Mouse (Mus musculus) E14TG2a.4 (cell line): ENCODE data around the gene Gpr107.

Source experiments
- H3K27me3 ChIP-seq: 2 replicates; pipeline ENCODE4 v1.6.1; 2014; ENCODE audit warnings: low read length, control low read depth; ENCODE audit not compliant: insufficient read depth
- H3K36me3 ChIP-seq: 2 replicates; pipeline ENCODE4 v1.6.1; 2014; ENCODE audit warnings: low read length, control low read depth; ENCODE audit not compliant: insufficient read depth
- H3K4me1 ChIP-seq: replicated peaks from 2 replicates; pipeline ENCODE4 v1.6.1; 2014; ENCODE audit warnings: low read depth, low read length, control low read depth
- H3K4me3 ChIP-seq: replicated peaks from 2 replicates; pipeline ENCODE4 v1.5.1; 2014; ENCODE audit warnings: mild to moderate bottlenecking, low read length
- H3K9me3 ChIP-seq: 2 replicates; pipeline ENCODE4 v1.6.1; 2014; ENCODE audit warnings: low read length, control low read depth
- CTCF ChIP-seq: conservative IDR thresholded peaks from 2 replicates; pipeline ENCODE4 v1.5.1; 2014; ENCODE audit warnings: low read length
- NANOG ChIP-seq: IDR thresholded peaks from 2 replicates; pipeline ENCODE4 v1.6.1; 2014; ENCODE audit warnings: borderline replicate concordance, low read length, mixed read lengths
- POU5F1 ChIP-seq: IDR thresholded peaks from 2 replicates; pipeline ENCODE4 v1.6.1; 2014; ENCODE audit warnings: low read length, borderline replicate concordance

Gene Gpr107

GRCm38 (mm10) chr2:31245491-31246141 lies 93.5 kb downstream of the Gpr107 start, which contains the start of gene Ncs1:
Gene Ncs1 (plus strand): TSS chr2:31245823.
- H3K4me3 ChIP-seq, result peak within 1 kb of the TSS; percentile 82
- H3K27me3 ChIP-seq, result peaks cover 83% of the 10 kb centered on the region
- TF ChIP-seq NANOG, result no peak
- TF ChIP-seq CTCF, result no peak
- TF ChIP-seq POU5F1, result no peak

GRCm38 (mm10) chr2:31246251-31246971 lies 94.3 kb downstream of the Gpr107 start:
- Histone ChIP-seq H3K9me3 (no peaks in the 10 kb centered on the region), H3K27me3 (peaks cover 84% of the 10 kb centered on the region), H3K4me3 (peak overlapping the region; percentile 82), H3K4me1 (peaks cover 60% of the 10 kb centered on the region), H3K36me3 (no peaks in the 10 kb centered on the region)
- TF ChIP-seq POU5F1 (no peak), CTCF (no peak), NANOG (no peak)

More at GRCm38 (mm10) chr2:31245491-31246141, 93.5 kb downstream of the Gpr107 start, which contains the start of gene Ncs1:
- peaks cover 68% of the 10 kb centered on the region for H3K4me1 ChIP-seq
- H3K36me3 ChIP-seq, result no peaks in the 10 kb centered on the region
- no peaks in the 10 kb centered on the region for H3K9me3 ChIP-seq

GRCm38 (mm10) chr2:31248856-31249255 lies 96.7 kb downstream of the Gpr107 start:
- H3K27me3 ChIP-seq, result peaks cover 62% of the 10 kb centered on the region
- no peak overlapping the region for H3K4me3 ChIP-seq
- H3K4me1 ChIP-seq, result peaks cover 47% of the 10 kb centered on the region
- no peaks in the 10 kb centered on the region for H3K9me3 ChIP-seq
- H3K36me3 ChIP-seq, result no peaks in the 10 kb centered on the region
- no peak for TF ChIP-seq POU5F1
- no peak for TF ChIP-seq NANOG
- no peak for TF ChIP-seq CTCF

GRCm38 (mm10) chr2:31252167-31252566 lies 100.1 kb downstream of the Gpr107 start:
- H3K9me3 ChIP-seq, result no peaks in the 10 kb centered on the region
- peaks cover 44% of the 10 kb centered on the region for H3K27me3 ChIP-seq
- no peaks in the 10 kb centered on the region for H3K36me3 ChIP-seq
- H3K4me1 ChIP-seq, result peaks cover 56% of the 10 kb centered on the region
- no peak overlapping the region for H3K4me3 ChIP-seq
- no peak for TF ChIP-seq CTCF
- TF ChIP-seq POU5F1, result no peak
- no peak for TF ChIP-seq NANOG

GRCm38 (mm10) chr2:31253463-31253862 lies 101.3 kb downstream of the Gpr107 start:
- TF ChIP-seq CTCF (no peak), POU5F1 (no peak), NANOG (no peak)
- peaks cover 59% of the 10 kb centered on the region for H3K4me1 ChIP-seq
- H3K9me3 ChIP-seq, result no peaks in the 10 kb centered on the region
- H3K4me3 ChIP-seq, result no peak overlapping the region
- peaks cover 42% of the 10 kb centered on the region for H3K27me3 ChIP-seq
- H3K36me3 ChIP-seq, result no peaks in the 10 kb centered on the region

GRCm38 (mm10) chr2:31254806-31255205 lies 102.7 kb downstream of the Gpr107 start:
- TF ChIP-seq CTCF (no peak), NANOG (no peak), POU5F1 (no peak)
- Histone ChIP-seq H3K4me1 (peaks cover 68% of the 10 kb centered on the region), H3K36me3 (no peaks in the 10 kb centered on the region), H3K9me3 (no peaks in the 10 kb centered on the region), H3K27me3 (peaks cover 33% of the 10 kb centered on the region), H3K4me3 (no peak overlapping the region)

GRCm38 (mm10) chr2:31255952-31256938 lies 104.1 kb downstream of the Gpr107 start:
- H3K36me3 ChIP-seq, result no peaks in the 10 kb centered on the region
- H3K4me3 ChIP-seq, result peak overlapping the region; percentile 29; the same call in 1 of the 2 replicates
- H3K27me3 ChIP-seq, result peaks cover 25% of the 10 kb centered on the region
- peak; percentile 38; the same call in 1 of the 2 replicates for TF ChIP-seq CTCF
- TF ChIP-seq POU5F1, result no peak
- no peak for TF ChIP-seq NANOG
- H3K4me1 ChIP-seq, result peaks cover 76% of the 10 kb centered on the region
- H3K9me3 ChIP-seq, result no peaks in the 10 kb centered on the region

GRCm38 (mm10) chr2:31257096-31257495 lies 105.0 kb downstream of the Gpr107 start:
- peaks cover 77% of the 10 kb centered on the region for H3K4me1 ChIP-seq
- no peaks in the 10 kb centered on the region for H3K9me3 ChIP-seq
- H3K4me3 ChIP-seq, result no peak overlapping the region
- peaks cover 25% of the 10 kb centered on the region for H3K27me3 ChIP-seq
- H3K36me3 ChIP-seq, result no peaks in the 10 kb centered on the region
- TF ChIP-seq NANOG (no peak), CTCF (no peak), POU5F1 (no peak)
